Mouse (Mus musculus) C2C12 (cell line): ENCODE measurements around the gene Efcab5. TPM values are rescaled to one million over a fixed set of nuclear protein-coding genes. Genes with fewer than 3 reads are reported as not detected.

Experiments used
- H3K27me3 ChIP-seq: one replicate; pipeline ENCODE4 v1.6.1; 2011; ENCODE audit not compliant: control insufficient read depth, insufficient read depth, insufficient read length
- H3K36me3 ChIP-seq: one replicate; pipeline ENCODE4 v1.6.1; 2011; ENCODE audit not compliant: control insufficient read depth, insufficient read depth
- H3K4me3 ChIP-seq: one replicate; pipeline ENCODE4 v1.5.1; 2011; ENCODE audit warnings: mild to moderate bottlenecking, control low read depth; ENCODE audit not compliant: poor library complexity, insufficient read depth, severe bottlenecking
- H3K79me2 ChIP-seq: one replicate; pipeline ENCODE4 v1.6.1; 2011; ENCODE audit not compliant: control insufficient read depth, insufficient read depth
- H3K79me3 ChIP-seq: one replicate; pipeline ENCODE4 v1.6.1; 2011; ENCODE audit warnings: low read depth, control low read depth
- H3ac ChIP-seq: one replicate; pipeline ENCODE3; 2011; ENCODE audit warnings: low read depth; ENCODE audit not compliant: control insufficient read depth, insufficient read length
- CEBPB ChIP-seq: IDR thresholded peaks from one replicate; pipeline ENCODE4 v1.6.1; 2011; ENCODE audit warnings: low read depth, mild to moderate bottlenecking, control low read depth, moderate library complexity
- CTCF ChIP-seq: IDR thresholded peaks from one replicate; pipeline ENCODE4 v1.5.1; 2011; ENCODE audit not compliant: control insufficient read depth, insufficient read depth, insufficient read length
- FOSL1 ChIP-seq: IDR thresholded peaks from one replicate; pipeline ENCODE4 v1.8.0; 2011; ENCODE audit warnings: mild to moderate bottlenecking, low read length; ENCODE audit not compliant: poor library complexity, insufficient read depth, severe bottlenecking
- MAX ChIP-seq: IDR thresholded peaks from one replicate; pipeline ENCODE4 v1.6.1; 2011; ENCODE audit warnings: mild to moderate bottlenecking, control low read depth
- MYOD1 ChIP-seq: IDR thresholded peaks from one replicate; pipeline ENCODE4 v1.6.1; 2011; ENCODE audit warnings: low read depth; ENCODE audit not compliant: control insufficient read depth, insufficient read length
- MYOG ChIP-seq: IDR thresholded peaks from one replicate; pipeline ENCODE4 v1.6.1; 2011; ENCODE audit not compliant: control insufficient read depth, insufficient read length; ENCODE audit errors: extremely low read depth
- USF1 ChIP-seq: IDR thresholded peaks from one replicate; pipeline ENCODE4 v1.6.1; 2011; ENCODE audit warnings: low read depth, mild to moderate bottlenecking, control low read depth, moderate library complexity
- polyA plus RNA-seq: library from polyadenylated mRNA; unstranded; fragments of >200 nt; fragmentation: generic; extraction: Trizol; gene quantifications from one replicate; pipeline ENCODE4 v1.2.1, GENCODE M21; 2012; ENCODE audit warnings: missing spikeins

Gene Efcab5
- polyA plus RNA-seq, 1 experiment = 0.05 TPM

GRCm38 (mm10) chr11:77195360-77196109 is 6.8 kb upstream of the Efcab5 start:
- Histone ChIP-seq H3K36me3 (no peaks in the 10 kb centered on the region), H3K27me3 (no peaks in the 10 kb centered on the region), H3K4me3 (no peak overlapping the region), H3ac (no peak overlapping the region), H3K79me2 (no peaks in the 10 kb centered on the region), H3K79me3 (no peaks in the 10 kb centered on the region)
- TF ChIP-seq USF1 = no peak
- TF ChIP-seq MYOD1 = no peak
- no peak for TF ChIP-seq MAX
- no peak for TF ChIP-seq FOSL1

GRCm38 (mm10) chr11:77194762-77195161 is 6.0 kb upstream of the Efcab5 start:
- H3K4me3 ChIP-seq = no peak overlapping the region
- H3K79me3 ChIP-seq = no peaks in the 10 kb centered on the region
- no peaks in the 10 kb centered on the region for H3K36me3 ChIP-seq
- no peak overlapping the region for H3ac ChIP-seq
- TF ChIP-seq CEBPB (no peak), MAX (no peak), CTCF (no peak), USF1 (no peak), MYOG (no peak), MYOD1 (no peak), FOSL1 (no peak)
- H3K79me2 ChIP-seq = no peaks in the 10 kb centered on the region
- no peaks in the 10 kb centered on the region for H3K27me3 ChIP-seq

GRCm38 (mm10) chr11:77193941-77194553 is 5.3 kb upstream of the Efcab5 start:
- no peak for TF ChIP-seq MAX
- TF ChIP-seq FOSL1 = no peak
- Histone ChIP-seq H3K4me3 (no peak overlapping the region), H3ac (no peak overlapping the region)

GRCm38 (mm10) chr11:77193410-77193809 is 4.6 kb upstream of the Efcab5 start:
- TF ChIP-seq MYOG (no peak), FOSL1 (no peak), CTCF (no peak), CEBPB (no peak), MAX (no peak), USF1 (no peak), MYOD1 (no peak)
- no peaks in the 10 kb centered on the region for H3K79me2 ChIP-seq
- no peaks in the 10 kb centered on the region for H3K36me3 ChIP-seq
- H3ac ChIP-seq = no peak overlapping the region
- no peak overlapping the region for H3K4me3 ChIP-seq
- no peaks in the 10 kb centered on the region for H3K79me3 ChIP-seq
- H3K27me3 ChIP-seq = no peaks in the 10 kb centered on the region

More at GRCm38 (mm10) chr11:77193941-77194553, 5.3 kb upstream of the Efcab5 start:
- Histone ChIP-seq H3K36me3 (no peaks in the 10 kb centered on the region), H3K79me2 (no peaks in the 10 kb centered on the region), H3K27me3 (no peaks in the 10 kb centered on the region), H3K79me3 (no peaks in the 10 kb centered on the region)

GRCm38 (mm10) chr11:77184926-77185325 is 3.8 kb downstream of the Efcab5 start:
- Histone ChIP-seq H3K79me2 (no peaks in the 10 kb centered on the region), H3K27me3 (no peaks in the 10 kb centered on the region), H3K36me3 (no peaks in the 10 kb centered on the region), H3K79me3 (no peaks in the 10 kb centered on the region), H3ac (no peak overlapping the region), H3K4me3 (no peak overlapping the region)
- peak; percentile 87 for TF ChIP-seq CEBPB
- TF ChIP-seq FOSL1 = peak; percentile 78
- TF ChIP-seq MYOD1 = peak; percentile 32
- TF ChIP-seq MYOG = no peak

GRCm38 (mm10) chr11:77182616-77183015 is 6.2 kb downstream of the Efcab5 start:
- Histone ChIP-seq H3ac (no peak overlapping the region), H3K4me3 (no peak overlapping the region), H3K79me3 (no peaks in the 10 kb centered on the region), H3K36me3 (no peaks in the 10 kb centered on the region), H3K27me3 (no peaks in the 10 kb centered on the region), H3K79me2 (no peaks in the 10 kb centered on the region)
- TF ChIP-seq CTCF = no peak
- TF ChIP-seq MYOG = no peak
- no peak for TF ChIP-seq FOSL1
- no peak for TF ChIP-seq MYOD1
- TF ChIP-seq CEBPB = no peak
- no peak for TF ChIP-seq USF1
- TF ChIP-seq MAX = no peak
